Mouse (Mus musculus) lung, adult 2 months (tissue): ENCODE measurements around the gene Tmem11.

ENCODE experiments used
- CTCF ChIP-seq: fragments of 200-500 bp; IDR thresholded peaks from 2 replicates; pipeline ENCODE4 v1.5.1; 2011; ENCODE audit warnings: mild to moderate bottlenecking, low read length, control low read depth; ENCODE audit not compliant: insufficient read depth
- POLR2A ChIP-seq: fragments of 200-500 bp; IDR thresholded peaks from 2 replicates; pipeline ENCODE4 v1.6.1; 2011; ENCODE audit warnings: low read depth, mild to moderate bottlenecking, control low read depth, low read length, borderline replicate concordance; ENCODE audit errors: extremely low read depth

DNA sequence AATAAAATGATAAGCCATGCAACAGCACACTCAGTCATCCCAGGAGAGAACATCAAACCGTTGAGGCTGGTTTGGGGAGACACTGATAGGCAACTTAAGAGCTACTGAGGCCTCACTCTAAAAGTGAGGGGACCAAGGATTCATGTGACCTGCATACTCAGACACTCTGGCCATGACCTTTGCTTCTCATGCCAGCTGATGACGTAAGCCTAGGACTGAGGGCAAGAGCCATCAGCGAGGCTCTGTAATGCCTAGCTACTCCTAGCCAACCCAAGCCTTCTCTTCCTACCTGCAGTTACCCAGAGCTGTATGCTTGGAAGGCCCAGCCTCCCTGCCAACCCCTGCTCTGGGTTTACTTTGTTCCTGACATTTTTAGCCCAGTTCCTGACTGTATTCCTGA, 17.1 kb downstream of the Tmem11 start:
- TF ChIP-seq CTCF (no peak), POLR2A (no peak)
